8 mouse cellular contexts compared by ENCODE assay signal in genomic region chr1:125482459-125483287, GRCm38 (mm10). TPM values are rescaled to one million over a fixed set of nuclear protein-coding genes. Genes with fewer than 3 reads are reported as not detected.
DNase-seq lines count a peak whose midpoint lies in the region; ATAC-seq and TF ChIP-seq lines count a peak whose summit lies in the region.

No protein-coding gene starts in this region.

- intact Hi-C loops in heart, postnatal 36 days (cut with DNase I): no loop called here

- H3K4me2 ChIP-seq in hindbrain, postnatal 0 days (ENCODE audit: low read depth, low read length): no peak overlapping the region
- H3K4me2 ChIP-seq in limb, embryonic 12.5 days: no peak overlapping the region

- no peaks in the 10 kb centered on the region for H3K79me2 ChIP-seq in MEL (ENCODE audit: control insufficient read depth, insufficient read depth, low read length, poor library complexity)

- TF ChIP-seq POLR2A in MEL (IDR thresholded peaks at IDR 0.05; ENCODE audit: control insufficient read depth in 1 of 2, insufficient read depth in 1 of 2, low read depth in 1 of 2, low read length in 2 of 2, poor library complexity in 1 of 2): no peak

- ATAC-seq in hindbrain, postnatal 0 days: peak; percentile 35; the same call in 1 of the 2 replicates
- ATAC-seq in limb, embryonic 12.5 days (ENCODE audit: insufficient number of reproducible peaks, insufficient read depth, low FRiP score, low TSS enrichment, low read depth): peak; percentile 75
- ATAC-seq in megakaryocyte, adult 5-6 weeks (ENCODE audit: poor library complexity, severe bottlenecking): no peak

- H3K27ac ChIP-seq in heart, embryonic 10.5 days: peak overlapping the region; percentile 52; the same call in 1 of the 2 replicates
- no peak overlapping the region for H3K27ac ChIP-seq in MEL (ENCODE audit: control insufficient read depth, low read depth, low read length)
- no peak overlapping the region for H3K27ac ChIP-seq in hindbrain, postnatal 0 days
- H3K27ac ChIP-seq in limb, embryonic 12.5 days: no peak overlapping the region

- H3K4me1 ChIP-seq in heart, embryonic 10.5 days: peaks cover 20% of the 10 kb centered on the region; the same call in 1 of the 2 replicates
- H3K4me1 ChIP-seq in MEL (ENCODE audit: control insufficient read depth in 1 of 2, insufficient read depth in 2 of 2, low read length in 2 of 2): peaks cover 0 to 14% of the 10 kb centered on the region in 2 experiments; a peak in 3 of 4 replicates
- H3K4me1 ChIP-seq in hindbrain, postnatal 0 days (ENCODE audit: insufficient read depth, low read length): no peaks in the 10 kb centered on the region
- H3K4me1 ChIP-seq in limb, embryonic 12.5 days (replicated peaks): peaks cover 15% of the 10 kb centered on the region

- H3K9ac ChIP-seq in MEL (ENCODE audit: control insufficient read depth, low read depth, low read length, poor library complexity, severe bottlenecking): no peak overlapping the region
- H3K9ac ChIP-seq in hindbrain, postnatal 0 days (replicated peaks; ENCODE audit: low read length): no peak overlapping the region
- H3K9ac ChIP-seq in limb, embryonic 12.5 days (replicated peaks): no peak overlapping the region

- no peak for TF ChIP-seq RAD21 in MEL (IDR thresholded peaks at IDR 0.05; ENCODE audit: low read depth, low read length)

- TF ChIP-seq EP300 in MEL (IDR thresholded peaks at IDR 0.05; ENCODE audit: low read depth in 1 of 2, low read length in 2 of 2): no peak

- H3K9me3 ChIP-seq in heart, embryonic 10.5 days: no peaks in the 10 kb centered on the region
- no peaks in the 10 kb centered on the region for H3K9me3 ChIP-seq in MEL (replicated peaks; ENCODE audit: insufficient read depth, low read length)
- H3K9me3 ChIP-seq in hindbrain, postnatal 0 days (ENCODE audit: low read length): no peaks in the 10 kb centered on the region
- H3K9me3 ChIP-seq in limb, embryonic 12.5 days: no peaks in the 10 kb centered on the region

- H3K27me3 ChIP-seq in heart, embryonic 10.5 days (ENCODE audit: insufficient read depth, poor library complexity, severe bottlenecking): no peaks in the 10 kb centered on the region
- no peaks in the 10 kb centered on the region for H3K27me3 ChIP-seq in MEL (ENCODE audit: control insufficient read depth in 1 of 2, insufficient read depth in 2 of 2, low read length in 2 of 2)
- H3K27me3 ChIP-seq in hindbrain, postnatal 0 days (ENCODE audit: insufficient read depth, low read length): no peaks in the 10 kb centered on the region
- H3K27me3 ChIP-seq in limb, embryonic 12.5 days: no peaks in the 10 kb centered on the region

- WGBS in heart, embryonic 10.5 days: 83% methylated on average over 10 of the region's 10 CpGs
- WGBS in hindbrain, postnatal 0 days: 70% methylated on average over 10 of the region's 10 CpGs
- 64% methylated on average over 10 of the region's 10 CpGs for WGBS in limb, embryonic 12.5 days

- no peak overlapping the region for H3K4me3 ChIP-seq in heart, embryonic 10.5 days
- no peak overlapping the region for H3K4me3 ChIP-seq in MEL (ENCODE audit: control insufficient read depth in 1 of 2, insufficient read depth in 1 of 2, low read depth in 2 of 2, low read length in 2 of 2)
- no peak overlapping the region for H3K4me3 ChIP-seq in hindbrain, postnatal 0 days (ENCODE audit: low read length)
- no peak overlapping the region for H3K4me3 ChIP-seq in limb, embryonic 12.5 days (replicated peaks)

- no peaks in the 10 kb centered on the region for H3K36me3 ChIP-seq in heart, embryonic 10.5 days
- peaks cover 0 to 4% of the 10 kb centered on the region in 2 experiments; a peak in 2 of 4 replicates for H3K36me3 ChIP-seq in MEL (ENCODE audit: control insufficient read depth in 1 of 2, insufficient read depth in 2 of 2, low read length in 2 of 2)
- H3K36me3 ChIP-seq in hindbrain, postnatal 0 days (ENCODE audit: insufficient read depth, low read length): no peaks in the 10 kb centered on the region
- no peaks in the 10 kb centered on the region for H3K36me3 ChIP-seq in limb, embryonic 12.5 days

- DNase-seq in heart, embryonic 10.5 days (ENCODE audit: low spot score): no peak
- no peak for DNase-seq in heart, postnatal 36 days
- peak; percentile 52 for DNase-seq in MEL (ENCODE audit: low read depth, low spot score)
- DNase-seq in hindbrain, postnatal 0 days (ENCODE audit: low spot score): peak; percentile 13
- DNase-seq in gastrocnemius, adult 8-10 months (ENCODE audit: low spot score in 2 of 2): no peak
- DNase-seq in ovary, adult 18-20 months (ENCODE audit: low spot score): no peak

- TF ChIP-seq CTCF in MEL (IDR thresholded peaks at IDR 0.05 in 2 of 3, conservative IDR thresholded peaks at IDR 0.05 in 1 of 3; ENCODE audit: control insufficient read depth in 1 of 3, insufficient read depth in 1 of 3, low read depth in 2 of 3, low read length in 3 of 3, poor library complexity in 1 of 3, severe bottlenecking in 1 of 3): no peak
- TF ChIP-seq CTCF in hindbrain, postnatal 0 days (IDR thresholded peaks at IDR 0.05; ENCODE audit: low read depth): no peak

TF ChIP-seq in MEL, 35 proteins besides CTCF, POLR2A, EP300 and RAD21:
- TF ChIP-seq TCF12 (IDR thresholded peaks at IDR 0.05; ENCODE audit: low read depth, low read length) (peak; percentile 57), KAT2A (conservative IDR thresholded peaks at IDR 0.05; ENCODE audit: low read depth, low read length) (no peak), ETS1 (IDR thresholded peaks at IDR 0.05; ENCODE audit: low read depth, low read length) (0 out of 2 replicates have a peak, but pooled peaks have one; percentile 11)

RNA-seq across cellular contexts. Expression of gene Actr3, which starts 47.1 kb away (rescaled TPM):
- 283 and 309 TPM in 2 replicates for polyA plus RNA-seq in heart, embryonic 10.5 days (2016; fragmentation: Nextera tagmentation; extraction: Ambion mirVana)
- total RNA-seq in heart, postnatal 36 days (2021): 100 to 1,000 TPM; 107 to 120 TPM
- total RNA-seq in MEL (2012; rRNA removed): 154 and 191 TPM in 2 replicates
- polyA plus RNA-seq in MEL (2012; ENCODE audit: insufficient read depth in 1 of 2, insufficient read length in 2 of 2, low read depth in 1 of 2, low replicate concordance in 2 of 2, missing spikeins in 1 of 2): 100 to 1,000 TPM in 1 of 2 experiments, not detected in 1; 211 TPM
- total RNA-seq in hindbrain, postnatal 0 days (2014; rRNA removed): 130 and 138 TPM in 2 replicates
- polyA plus RNA-seq in hindbrain, postnatal 0 days (2015; fragmentation: Nextera tagmentation; extraction: Ambion mirVana): 180 and 186 TPM in 2 replicates
- 214 and 231 TPM in 2 replicates for polyA plus RNA-seq in limb, embryonic 12.5 days (2016; fragmentation: Nextera tagmentation; extraction: Ambion mirVana)
- 1,201 and 1,297 TPM in 2 replicates for total RNA-seq in megakaryocyte, adult 5-6 weeks (2015)
- 1,894 and 2,105 TPM in 2 replicates for total RNA-seq in megakaryocyte, adult 5-6 weeks (2017)
- 10 to 100 TPM; 30.0 to 44.0 (median 41.9) TPM for total RNA-seq in gastrocnemius, adult 8-10 months (2022)

Comparison
In these comparisons a context has a peak if more than half of its experiments do, and no peak if none do; other contexts are left out.
1. DNase-seq: peak in MEL (single experiment) and hindbrain, postnatal 0 days (single experiment); none in heart, embryonic 10.5 days (single experiment), heart, postnatal 36 days (0 of 2), gastrocnemius, adult 8-10 months (0 of 2) and ovary, adult 18-20 months (single experiment).